Mouse (Mus musculus) liver, postnatal 0 days (tissue): ENCODE measurements around the gene Sost.

Experiments used
- CTCF ChIP-seq: sonication (generic); IDR thresholded peaks from 2 replicates; pipeline ENCODE4 v1.5.1; 2016; ENCODE audit warnings: antibody characterized with exemption, low read depth
- EP300 ChIP-seq: IDR thresholded peaks from 2 replicates; pipeline ENCODE4 v1.6.1; 2016; ENCODE audit warnings: antibody characterized with exemption, low read depth, mild to moderate bottlenecking

DNA sequence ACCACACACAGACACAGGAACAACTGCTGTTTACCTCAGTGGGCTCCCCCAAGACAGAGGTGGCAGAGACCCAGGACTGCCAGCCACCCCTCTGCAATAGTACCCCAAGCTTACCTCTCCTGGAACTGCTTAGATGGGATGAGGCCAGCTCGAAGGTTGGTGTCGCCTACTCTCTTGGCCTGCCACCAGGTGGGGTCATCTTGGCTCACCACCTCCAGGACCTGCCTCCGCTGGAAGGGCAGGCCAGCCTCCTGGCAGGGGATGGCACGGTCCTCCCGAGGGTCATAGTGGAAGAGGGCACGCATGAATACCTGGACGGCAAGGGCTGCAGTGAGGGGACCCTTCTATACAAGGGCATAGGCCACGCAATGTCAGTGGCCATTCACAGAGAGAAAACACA lies 46.4 kb upstream of the Sost start:
- TF ChIP-seq EP300: no peak
- TF ChIP-seq CTCF: 0 out of 2 replicates have a peak, but pooled peaks have one; percentile 5
